Mouse (Mus musculus) midbrain, embryonic 12.5 days (tissue): ENCODE measurements at regions not wholly inside any gene's neighbourhood (a gene's known extent, or its start where the extent isn't known, plus 50 kb on each side); places are given as distances from the start of the nearest gene placed in this dataset.

ENCODE experiments used
- ATAC-seq: fragments of 200-750 bp; cut with Nextera tagmentation; 2 replicates; pipeline ENCODE4 v1.8.0; 2017; ENCODE audit warnings: low read depth, moderate TSS enrichment, moderate library complexity; ENCODE audit not compliant: low FRiP score
- H3K27ac ChIP-seq: fragments of 300-500 bp; sonication (generic); replicated peaks from 2 replicates; pipeline ENCODE4 v1.5.1; 2016; ENCODE audit warnings: mild to moderate bottlenecking
- H3K27me3 ChIP-seq: fragments of 300-500 bp; sonication (generic); 2 replicates; pipeline ENCODE4 v1.6.1; 2016; ENCODE audit warnings: mild to moderate bottlenecking
- H3K36me3 ChIP-seq: fragments of 300-500 bp; sonication (generic); 2 replicates; pipeline ENCODE4 v1.6.1; 2016
- H3K4me1 ChIP-seq: fragments of 300-500 bp; sonication (generic); 2 replicates; pipeline ENCODE4 v1.6.1; 2016
- H3K4me2 ChIP-seq: fragments of 300-500 bp; sonication (generic); replicated peaks from 2 replicates; pipeline ENCODE4 v1.6.1; 2016; ENCODE audit warnings: mild to moderate bottlenecking, moderate library complexity
- H3K4me3 ChIP-seq: fragments of 300-500 bp; sonication (generic); 2 replicates; pipeline ENCODE4 v1.5.1; 2016; ENCODE audit warnings: mild to moderate bottlenecking
- H3K9ac ChIP-seq: fragments of 300-500 bp; sonication (generic); replicated peaks from 2 replicates; pipeline ENCODE4 v1.6.1; 2016; ENCODE audit warnings: mild to moderate bottlenecking, moderate library complexity
- H3K9me3 ChIP-seq: fragments of 300-500 bp; sonication (generic); 2 replicates; pipeline ENCODE4 v1.6.1; 2016; ENCODE audit warnings: mild to moderate bottlenecking
- WGBS: fragments of 180-500 bp; shearing (Covaris S2); methylation state at CpG from one replicate; pipeline ENCODE4 v1.1.7; 2016; 5-methylcytosine and 5-hydroxymethylcytosine counted together

- no peak overlapping the region for H3K27ac ChIP-seq
- H3K4me1 ChIP-seq = peaks cover 18% of the 10 kb centered on the region
- H3K36me3 ChIP-seq = no peaks in the 10 kb centered on the region
- no peak for ATAC-seq
- H3K9ac ChIP-seq = no peak overlapping the region
- H3K4me3 ChIP-seq = no peak overlapping the region
- no peaks in the 10 kb centered on the region for H3K9me3 ChIP-seq
- H3K27me3 ChIP-seq = no peaks in the 10 kb centered on the region
- no peak overlapping the region for H3K4me2 ChIP-seq
- 31% methylated on average over 4 of the region's 4 CpGs for WGBS
Observed at GRCm38 (mm10) chr4:142578536-142578935, 339.3 kb upstream of the Kazn start.

DNA sequence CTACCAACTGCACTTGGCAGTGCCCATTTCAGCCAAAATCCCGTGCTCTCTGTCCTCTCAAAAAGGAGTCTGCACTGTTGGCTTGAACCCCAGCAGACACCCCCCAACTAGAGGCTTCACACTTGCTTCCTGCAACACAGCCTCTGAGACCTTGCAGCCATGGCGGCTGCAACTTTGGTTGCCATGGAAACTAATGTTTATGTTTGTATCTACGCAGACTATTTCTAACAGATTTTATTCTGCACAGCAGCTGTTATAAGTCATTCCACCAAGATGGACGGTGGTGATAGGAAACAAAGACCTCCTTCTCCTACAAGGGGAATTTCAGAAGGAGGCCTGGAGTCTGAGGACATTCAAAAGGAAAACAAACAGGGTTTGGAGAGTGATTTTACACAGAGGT lies 338.3 kb upstream of the Kazn start:
- Histone ChIP-seq H3K4me3 (no peak overlapping the region), H3K27me3 (no peaks in the 10 kb centered on the region), H3K4me1 (peaks cover 18% of the 10 kb centered on the region), H3K27ac (no peak overlapping the region), H3K4me2 (no peak overlapping the region), H3K9me3 (no peaks in the 10 kb centered on the region), H3K9ac (no peak overlapping the region), H3K36me3 (no peaks in the 10 kb centered on the region)
- no peak for ATAC-seq
- 47% methylated on average over 4 of the region's 4 CpGs for WGBS

DNA sequence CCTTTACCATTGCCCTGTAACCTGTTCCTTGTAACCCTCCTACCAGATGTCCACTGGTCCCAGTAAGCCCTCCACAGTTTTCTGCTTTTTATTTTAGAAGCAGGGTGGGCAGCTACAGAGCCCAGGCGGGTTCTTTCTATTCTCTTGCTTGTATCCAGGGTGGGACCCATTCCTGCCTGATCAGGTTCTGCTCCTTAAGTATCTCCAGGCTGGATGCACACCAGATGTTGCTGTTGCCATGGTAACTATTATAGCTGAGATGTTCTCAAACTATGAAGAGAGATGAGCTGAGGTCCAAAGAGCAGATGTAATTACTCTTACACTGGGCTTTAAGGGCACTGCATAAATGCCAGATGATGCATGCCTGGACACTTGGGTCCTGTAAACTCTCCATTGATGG lies 335.3 kb upstream of the Kazn start:
- Histone ChIP-seq H3K4me1 (peaks cover 23% of the 10 kb centered on the region), H3K9ac (no peak overlapping the region), H3K27me3 (no peaks in the 10 kb centered on the region), H3K27ac (no peak overlapping the region), H3K9me3 (no peaks in the 10 kb centered on the region), H3K36me3 (no peaks in the 10 kb centered on the region), H3K4me2 (no peak overlapping the region), H3K4me3 (no peak overlapping the region)
- 83% methylated on average over 1 of the region's 1 CpGs for WGBS
- ATAC-seq = no peak

GRCm38 (mm10) chr4:142570712-142571111 lies 331.5 kb upstream of the Kazn start:
- Histone ChIP-seq H3K4me3 (no peak overlapping the region), H3K4me1 (peaks cover 5% of the 10 kb centered on the region; the same call in 1 of the 2 replicates), H3K9me3 (no peaks in the 10 kb centered on the region), H3K9ac (no peak overlapping the region), H3K27ac (no peak overlapping the region), H3K27me3 (no peaks in the 10 kb centered on the region), H3K4me2 (no peak overlapping the region), H3K36me3 (no peaks in the 10 kb centered on the region)
- no peak for ATAC-seq
- 77% methylated on average over 7 of the region's 7 CpGs for WGBS

- WGBS = 81% methylated on average over 6 of the region's 6 CpGs
- H3K4me2 ChIP-seq = no peak overlapping the region
- H3K36me3 ChIP-seq = no peaks in the 10 kb centered on the region
- H3K27ac ChIP-seq = no peak overlapping the region
- 0 out of 2 replicates have a peak, but pooled peaks cover 5% of the 10 kb centered on the region for H3K4me1 ChIP-seq
- no peaks in the 10 kb centered on the region for H3K9me3 ChIP-seq
- ATAC-seq = no peak
- no peak overlapping the region for H3K4me3 ChIP-seq
- H3K9ac ChIP-seq = no peak overlapping the region
- no peaks in the 10 kb centered on the region for H3K27me3 ChIP-seq
Observed at GRCm38 (mm10) chr4:142568556-142568955, 329.4 kb upstream of the Kazn start.

- H3K9me3 ChIP-seq = no peaks in the 10 kb centered on the region
- no peak overlapping the region for H3K9ac ChIP-seq
- no peaks in the 10 kb centered on the region for H3K4me1 ChIP-seq
- H3K27ac ChIP-seq = no peak overlapping the region
- H3K36me3 ChIP-seq = no peaks in the 10 kb centered on the region
- WGBS = 77% methylated on average over 3 of the region's 3 CpGs
- no peak overlapping the region for H3K4me2 ChIP-seq
- H3K27me3 ChIP-seq = no peaks in the 10 kb centered on the region
- ATAC-seq = no peak
- no peak overlapping the region for H3K4me3 ChIP-seq
Observed at GRCm38 (mm10) chr4:142554716-142555115, 315.5 kb upstream of the Kazn start.

DNA sequence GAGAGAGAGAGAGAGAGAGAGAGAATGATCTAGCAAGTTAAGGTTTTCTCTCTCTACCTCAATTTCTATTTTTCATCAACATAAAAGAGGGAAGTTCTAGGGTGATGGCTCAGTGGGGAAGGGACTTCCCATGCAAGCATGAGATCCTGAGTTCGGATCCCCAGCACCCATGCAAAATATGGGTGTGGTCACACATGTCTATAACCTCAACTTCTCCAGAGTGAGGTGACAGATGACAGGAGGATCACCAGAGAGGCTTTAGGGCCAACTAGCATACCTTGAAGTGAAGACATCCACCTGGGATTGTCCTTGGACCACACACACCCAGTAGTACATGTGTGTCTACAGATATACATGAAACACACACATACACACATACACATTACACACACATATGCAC lies 306.7 kb upstream of the Kazn start:
- Histone ChIP-seq H3K4me3 (no peak overlapping the region), H3K9me3 (no peaks in the 10 kb centered on the region), H3K9ac (no peak overlapping the region), H3K4me2 (no peak overlapping the region), H3K27ac (no peak overlapping the region), H3K36me3 (no peaks in the 10 kb centered on the region), H3K4me1 (no peaks in the 10 kb centered on the region), H3K27me3 (no peaks in the 10 kb centered on the region)
- 93% methylated on average over 1 of the region's 1 CpGs for WGBS
- no peak for ATAC-seq

DNA sequence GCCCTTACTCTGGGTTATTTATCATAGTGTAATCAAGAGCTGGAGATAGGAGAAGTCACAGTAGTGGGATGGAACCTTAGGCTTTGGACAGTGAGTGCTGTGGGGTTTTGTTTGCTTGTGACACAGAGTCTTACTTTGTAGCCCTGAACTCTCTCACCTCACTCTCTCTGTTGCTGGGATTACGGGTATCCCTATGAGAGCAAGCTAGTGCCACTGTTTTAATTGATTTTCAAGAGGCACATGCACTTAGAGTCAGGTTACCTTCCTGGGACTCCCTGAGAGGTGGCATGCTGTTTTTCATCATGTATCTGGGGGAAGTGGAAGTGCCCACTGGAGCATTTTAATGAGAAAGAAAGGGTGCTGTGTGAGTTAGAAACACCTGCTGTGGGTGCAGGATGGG lies 306.0 kb upstream of the Kazn start:
- no peaks in the 10 kb centered on the region for H3K9me3 ChIP-seq
- H3K4me2 ChIP-seq = no peak overlapping the region
- WGBS = 61% methylated on average over 1 of the region's 1 CpGs
- no peak overlapping the region for H3K4me3 ChIP-seq
- H3K9ac ChIP-seq = no peak overlapping the region
- no peaks in the 10 kb centered on the region for H3K4me1 ChIP-seq
- H3K27ac ChIP-seq = no peak overlapping the region
- ATAC-seq = no peak
- no peaks in the 10 kb centered on the region for H3K27me3 ChIP-seq
- H3K36me3 ChIP-seq = no peaks in the 10 kb centered on the region

- H3K36me3 ChIP-seq = no peaks in the 10 kb centered on the region
- H3K27me3 ChIP-seq = no peaks in the 10 kb centered on the region
- H3K9ac ChIP-seq = no peak overlapping the region
- H3K27ac ChIP-seq = no peak overlapping the region
- no peak for ATAC-seq
- no peak overlapping the region for H3K4me2 ChIP-seq
- H3K4me3 ChIP-seq = no peak overlapping the region
- 88% methylated on average over 8 of the region's 8 CpGs for WGBS
- no peaks in the 10 kb centered on the region for H3K4me1 ChIP-seq
- no peaks in the 10 kb centered on the region for H3K9me3 ChIP-seq
Observed at GRCm38 (mm10) chr4:142544736-142545135, 305.5 kb upstream of the Kazn start.

- WGBS = 35% methylated on average over 12 of the region's 12 CpGs
Observed at GRCm38 (mm10) chr4:142539200-142539750, 300.1 kb upstream of the Kazn start.

DNA sequence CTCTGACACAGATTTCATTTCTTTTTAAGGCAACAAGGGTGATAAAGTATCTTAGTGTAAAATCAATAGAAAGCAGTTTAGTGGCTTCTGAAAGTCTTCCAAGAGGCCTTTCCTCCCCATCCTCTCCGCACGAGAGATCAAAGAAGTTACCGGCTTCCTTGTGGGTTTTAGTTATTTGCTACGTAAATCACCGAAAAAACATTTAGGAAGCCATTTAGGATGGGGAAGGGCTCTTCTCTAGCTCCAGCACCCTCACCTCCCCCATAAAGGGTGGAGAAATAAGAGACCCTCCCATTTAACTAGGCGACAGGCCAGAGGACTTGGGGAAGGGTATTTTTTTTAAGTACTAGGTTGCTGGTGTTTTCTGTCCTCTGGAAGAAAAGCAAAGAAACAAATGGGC lies 287.9 kb upstream of the Kazn start:
- no peaks in the 10 kb centered on the region for H3K27me3 ChIP-seq
- H3K9ac ChIP-seq = no peak overlapping the region
- H3K4me3 ChIP-seq = no peak overlapping the region
- no peak overlapping the region for H3K4me2 ChIP-seq
- H3K4me1 ChIP-seq = no peaks in the 10 kb centered on the region
- no peaks in the 10 kb centered on the region for H3K36me3 ChIP-seq
- no peak overlapping the region for H3K27ac ChIP-seq
- 44% methylated on average over 6 of the region's 6 CpGs for WGBS
- ATAC-seq = no peak
- H3K9me3 ChIP-seq = no peaks in the 10 kb centered on the region

More at GRCm38 (mm10) chr4:142539200-142539750, 300.1 kb upstream of the Kazn start:
- no peaks in the 10 kb centered on the region; the same call in 1 of the 2 replicates for H3K27me3 ChIP-seq
- no peak overlapping the region for H3K9ac ChIP-seq
- H3K9me3 ChIP-seq = no peaks in the 10 kb centered on the region
- H3K4me2 ChIP-seq = no peak overlapping the region
- H3K36me3 ChIP-seq = no peaks in the 10 kb centered on the region
- no peak for ATAC-seq
- H3K27ac ChIP-seq = no peak overlapping the region
- 0 out of 2 replicates have a peak, but pooled peaks cover 3% of the 10 kb centered on the region for H3K4me1 ChIP-seq
- H3K4me3 ChIP-seq = no peak overlapping the region

- WGBS = 57% methylated on average over 21 of the region's 21 CpGs
- Histone ChIP-seq H3K27me3 (no peaks in the 10 kb centered on the region), H3K27ac (peak overlapping the region; percentile 15; the same call in 1 of the 2 replicates)
Observed at GRCm38 (mm10) chr4:142517478-142518455, 278.6 kb upstream of the Kazn start.

More at GRCm38 (mm10) chr4:142517478-142518455, 278.6 kb upstream of the Kazn start:
- H3K4me1 ChIP-seq = peaks cover 9% of the 10 kb centered on the region
- ATAC-seq = peak; percentile 58; the same call in 1 of the 2 replicates
- H3K36me3 ChIP-seq = no peaks in the 10 kb centered on the region
- H3K9ac ChIP-seq = no peak overlapping the region
- no peak overlapping the region for H3K4me3 ChIP-seq
- H3K9me3 ChIP-seq = no peaks in the 10 kb centered on the region
- no peak overlapping the region for H3K4me2 ChIP-seq
